Mouse (Mus musculus) lung, postnatal 14 days (tissue): ENCODE results near the gene Rassf5.

ENCODE experiments used
- DNase-seq: peaks from one replicate; pipeline ENCODE4 v3.0.0; 2021

The Rassf5 gene

GRCm38 (mm10) chr1:131208081-131208480 is 37.0 kb downstream of the Rassf5 start:
- no peak for DNase-seq

- DNase-seq = peak; percentile 85
Measured at GRCm38 (mm10) chr1:131207531-131207930, 37.5 kb downstream of the Rassf5 start.

- no peak for DNase-seq
Measured at GRCm38 (mm10) chr1:131206342-131206741, 38.7 kb downstream of the Rassf5 start.

- no peak for DNase-seq
Measured at GRCm38 (mm10) chr1:131204461-131204860, 40.6 kb downstream of the Rassf5 start.

- DNase-seq = no peak
Measured at GRCm38 (mm10) chr1:131201391-131201790, 43.7 kb downstream of the Rassf5 start.

- DNase-seq = no peak
Measured at GRCm38 (mm10) chr1:131200588-131200987, 44.5 kb downstream of the Rassf5 start.

- DNase-seq = peak; percentile 64
Measured at GRCm38 (mm10) chr1:131199976-131200375, 45.1 kb downstream of the Rassf5 start.

GRCm38 (mm10) chr1:131199118-131199821 is 45.8 kb downstream of the Rassf5 start:
- no peak for DNase-seq

GRCm38 (mm10) chr1:131198417-131198960 is 46.6 kb downstream of the Rassf5 start:
- DNase-seq = no peak

GRCm38 (mm10) chr1:131196107-131196506 is 49.0 kb downstream of the Rassf5 start:
- DNase-seq = no peak

- DNase-seq = no peak
Measured at GRCm38 (mm10) chr1:131195653-131196052, 49.4 kb downstream of the Rassf5 start.

GRCm38 (mm10) chr1:131193746-131194145 is 51.3 kb downstream of the Rassf5 start:
- peak; percentile 62 for DNase-seq

- no peak for DNase-seq
Measured at GRCm38 (mm10) chr1:131188655-131189054, 56.4 kb downstream of the Rassf5 start.

- no peak for DNase-seq
Measured at GRCm38 (mm10) chr1:131187856-131188255, 57.2 kb downstream of the Rassf5 start.

GRCm38 (mm10) chr1:131186995-131187394 is 58.1 kb downstream of the Rassf5 start:
- no peak for DNase-seq

GRCm38 (mm10) chr1:131185821-131186506 is 59.1 kb downstream of the Rassf5 start:
- no peak for DNase-seq

- DNase-seq = no peak
Measured at GRCm38 (mm10) chr1:131184956-131185660, 60.0 kb downstream of the Rassf5 start.

- peak; percentile 40 for DNase-seq
Measured at GRCm38 (mm10) chr1:131184253-131184955, 60.7 kb downstream of the Rassf5 start.

GRCm38 (mm10) chr1:131183201-131183600 is 61.9 kb downstream of the Rassf5 start:
- no peak for DNase-seq

GRCm38 (mm10) chr1:131181642-131182527 is 63.2 kb downstream of the Rassf5 start:
- peak; percentile 88 for DNase-seq

- no peak for DNase-seq
Measured at GRCm38 (mm10) chr1:131180386-131180785, 64.7 kb downstream of the Rassf5 start.

GRCm38 (mm10) chr1:131178083-131178482 is 67.0 kb downstream of the Rassf5 start:
- DNase-seq = no peak
